Comparison of ENCODE assay signal across 13 mouse cellular contexts in the genomic region with DNA sequence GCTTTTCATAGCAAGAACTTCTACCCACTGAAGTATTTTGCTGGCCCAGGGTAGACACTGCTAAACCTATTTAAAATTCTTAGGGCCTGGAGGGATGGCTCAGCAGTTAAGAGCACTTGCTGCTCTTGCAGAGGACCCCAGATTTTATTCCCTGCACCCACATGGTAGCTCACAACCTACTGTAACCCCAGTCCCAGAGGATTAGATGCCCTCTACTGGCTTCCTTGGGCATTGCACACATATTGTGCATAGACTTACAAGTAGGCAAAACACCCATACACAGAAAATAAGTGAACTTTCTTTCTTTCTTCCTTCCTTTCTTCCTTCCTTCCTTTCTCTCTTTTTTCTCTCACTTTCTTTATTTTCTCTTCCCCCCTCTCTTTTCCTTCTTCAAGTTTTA. TPM values are rescaled to one million over a fixed set of nuclear protein-coding genes. Genes with fewer than 3 reads are reported as not detected.
DNase-seq lines count a peak whose midpoint lies in the region; ATAC-seq and TF ChIP-seq lines count a peak whose summit lies in the region.
"Had no signal": no experiment of that assay in that cellular context is flagged by ENCODE, and none has a peak within 500 bp of the region (broad histone marks: within the 10 kb centered on the region; RNA-seq: fewer than 3 reads in every experiment).

No protein-coding gene starts in this region.

- H3K4me1 ChIP-seq in liver, embryonic 14.5 days (replicated peaks; ENCODE audit: control insufficient read depth in 2 of 2, insufficient read depth in 2 of 2, low read length in 1 of 2), result peaks cover 0 to 2% of the 10 kb centered on the region in 2 experiments; a peak in 2 of 4 replicates
- no peaks in the 10 kb centered on the region for H3K4me1 ChIP-seq in liver, embryonic 11.5 days (replicated peaks; ENCODE audit: control insufficient read depth, insufficient read depth, low read length)
- H3K4me1 ChIP-seq in ES-Bruce4 (ENCODE audit: control insufficient read depth, insufficient read depth, low read length), result peaks cover 3% of the 10 kb centered on the region

- H3K4me2 ChIP-seq in liver, embryonic 14.5 days (ENCODE audit: low read depth), result no peak overlapping the region
- H3K4me2 ChIP-seq in liver, embryonic 11.5 days, result no peak overlapping the region

- peak; percentile 58 for TF ChIP-seq CTCF in liver, embryonic 14.5 days (IDR thresholded peaks at IDR 0.05; ENCODE audit: low read depth)
- peak; percentile 6 for TF ChIP-seq CTCF in ES-Bruce4 (IDR thresholded peaks at IDR 0.05; ENCODE audit: low read depth, low read length)

- DNase-seq in CD4-positive, CD25-positive, alpha-beta regulatory T cell, adult 2 months (ENCODE audit: low read depth, low spot score), result peak; percentile 35
- no peak for DNase-seq in liver, embryonic 14.5 days (ENCODE audit: low read depth in 3 of 3, low spot score in 3 of 3)
- DNase-seq in liver, embryonic 11.5 days (ENCODE audit: low spot score), result no peak
- no peak for DNase-seq in frontal cortex, postnatal 36 days (ENCODE audit: low spot score in 2 of 2)
- no peak for DNase-seq in ovary, postnatal 36 days (ENCODE audit: low spot score)
- DNase-seq: cerebellum, adult 2 months; forebrain, postnatal 0 days; heart, postnatal 4 days; kidney, postnatal 14 days; lung, postnatal 14 days had no signal

- no peak for ATAC-seq in CD4-positive, CD25-positive, alpha-beta regulatory T cell, adult 4 months
- ATAC-seq in liver, embryonic 14.5 days (ENCODE audit: insufficient read depth), result no peak
- no peak for ATAC-seq in liver, embryonic 11.5 days (replicated peaks; ENCODE audit: low FRiP score)
- 0 out of 2 replicates have a peak, but pooled peaks have one; percentile 54 for ATAC-seq in erythroid progenitor cell, adult 5-6 weeks (replicated peaks; ENCODE audit: low FRiP score, poor library complexity, severe bottlenecking)
- ATAC-seq: forebrain, postnatal 0 days had no signal

- no peak overlapping the region for H3K27ac ChIP-seq in liver, embryonic 14.5 days
- no peak overlapping the region for H3K27ac ChIP-seq in liver, embryonic 11.5 days (ENCODE audit: low read depth, low read length)
- no peak overlapping the region for H3K27ac ChIP-seq in ES-Bruce4 (ENCODE audit: insufficient read depth, low read length)

- no peak overlapping the region for H3K9ac ChIP-seq in liver, embryonic 14.5 days (replicated peaks)
- H3K9ac ChIP-seq in liver, embryonic 11.5 days (ENCODE audit: low read depth, low read length), result no peak overlapping the region
- no peak overlapping the region for H3K9ac ChIP-seq in ES-Bruce4 (ENCODE audit: low read depth, poor library complexity, severe bottlenecking)
- H3K9ac ChIP-seq: forebrain, postnatal 0 days had no signal

- H3K9me3 ChIP-seq in liver, embryonic 14.5 days (ENCODE audit: control insufficient read depth, low read length), result no peaks in the 10 kb centered on the region
- H3K9me3 ChIP-seq in liver, embryonic 11.5 days (ENCODE audit: control insufficient read depth, low read length), result no peaks in the 10 kb centered on the region
- no peaks in the 10 kb centered on the region for H3K9me3 ChIP-seq in ES-Bruce4 (replicated peaks; ENCODE audit: control insufficient read depth, insufficient read depth, low read length, poor library complexity, severe bottlenecking)

- no peaks in the 10 kb centered on the region for H3K27me3 ChIP-seq in liver, embryonic 14.5 days (ENCODE audit: control insufficient read depth, insufficient read depth, low read length)
- no peaks in the 10 kb centered on the region for H3K27me3 ChIP-seq in liver, embryonic 11.5 days (replicated peaks; ENCODE audit: control insufficient read depth, insufficient read depth, low read length)
- no peaks in the 10 kb centered on the region for H3K27me3 ChIP-seq in ES-Bruce4 (ENCODE audit: control insufficient read depth, insufficient read depth, low read length, poor library complexity, severe bottlenecking)

- no peak for TF ChIP-seq EP300 in liver, embryonic 14.5 days (IDR thresholded peaks at IDR 0.05; ENCODE audit: low read depth)
- TF ChIP-seq EP300 in ES-Bruce4 (IDR thresholded peaks at IDR 0.05; ENCODE audit: insufficient read depth, low read depth, low read length), result no peak

- no peak for TF ChIP-seq POLR2A in ES-Bruce4 (IDR thresholded peaks at IDR 0.05; ENCODE audit: insufficient read depth, low read length)

- no peak overlapping the region for H3K4me3 ChIP-seq in liver, embryonic 14.5 days (ENCODE audit: insufficient read depth in 1 of 2, low read depth in 2 of 2, low read length in 2 of 2)
- H3K4me3 ChIP-seq in liver, embryonic 11.5 days (ENCODE audit: low read depth, low read length), result no peak overlapping the region
- no peak overlapping the region for H3K4me3 ChIP-seq in ES-Bruce4 (ENCODE audit: low read depth, low read length)

- H3K36me3 ChIP-seq in liver, embryonic 14.5 days (replicated peaks; ENCODE audit: control insufficient read depth, insufficient read depth, low read depth), result no peaks in the 10 kb centered on the region
- H3K36me3 ChIP-seq in liver, embryonic 11.5 days (ENCODE audit: control insufficient read depth, insufficient read depth, low read length), result peaks cover 5% of the 10 kb centered on the region; the same call in 1 of the 2 replicates
- no peaks in the 10 kb centered on the region for H3K36me3 ChIP-seq in ES-Bruce4 (ENCODE audit: control insufficient read depth, insufficient read depth, low read length, poor library complexity, severe bottlenecking)

RNA-seq across cellular contexts. Expression of gene Trim47, which starts 9.2 kb away (rescaled TPM):
- polyA plus RNA-seq in CD4-positive, CD25-positive, alpha-beta regulatory T cell, adult 4 months (2017; shearing (Covaris generic)), result not detected
- polyA plus RNA-seq in liver, embryonic 14.5 days (2012; rRNA removed), result 1.8 and 2.0 TPM in 2 replicates
- polyA plus RNA-seq in liver, embryonic 14.5 days (2014; fragmentation: Nextera tagmentation; extraction: Ambion mirVana), result 2.2 and 3.2 TPM in 2 replicates
- polyA plus RNA-seq in liver, embryonic 11.5 days (2014; fragmentation: Nextera tagmentation; extraction: Ambion mirVana), result 6.3 and 6.6 TPM in 2 replicates
- 3.9 and 7.1 TPM in 2 replicates for polyA plus RNA-seq in ES-Bruce4 (2011; ENCODE audit: insufficient read depth, insufficient read length, low read depth, missing spikeins)
- total RNA-seq in erythroid progenitor cell, adult 5-6 weeks (2015; ENCODE audit: low replicate concordance), result 2.5 TPM in 1 of 2 replicates, not detected in the other
- 0.90 TPM in 1 of 2 replicates, not detected in the other for total RNA-seq in erythroid progenitor cell, adult 5-6 weeks (2017; ENCODE audit: low replicate concordance)

RNA-seq across cellular contexts. Expression of gene Trim65, which starts 13.1 kb away (rescaled TPM):
- 10 to 100 TPM; 14.4 to 17.9 TPM for polyA plus RNA-seq in CD4-positive, CD25-positive, alpha-beta regulatory T cell, adult 4 months (2017; shearing (Covaris generic))
- 1.4 and 1.5 TPM in 2 replicates for polyA plus RNA-seq in liver, embryonic 14.5 days (2012; rRNA removed)
- 0.83 and 0.97 TPM in 2 replicates for polyA plus RNA-seq in liver, embryonic 14.5 days (2014; fragmentation: Nextera tagmentation; extraction: Ambion mirVana)
- polyA plus RNA-seq in liver, embryonic 11.5 days (2014; fragmentation: Nextera tagmentation; extraction: Ambion mirVana), result 3.1 and 3.5 TPM in 2 replicates
- 0.78 and 1.2 TPM in 2 replicates for polyA plus RNA-seq in ES-Bruce4 (2011; ENCODE audit: insufficient read depth, insufficient read length, low read depth, missing spikeins)
- total RNA-seq in erythroid progenitor cell, adult 5-6 weeks (2015; ENCODE audit: low replicate concordance), result 4.0 and 4.6 TPM in 2 replicates
- total RNA-seq in erythroid progenitor cell, adult 5-6 weeks (2017; ENCODE audit: low replicate concordance), result 0.30 and 1.4 TPM in 2 replicates

RNA-seq across cellular contexts. Expression of gene Mrpl38, which starts 20.8 kb away (rescaled TPM):
- 10 to 100 TPM; 22.7 to 25.5 TPM for polyA plus RNA-seq in CD4-positive, CD25-positive, alpha-beta regulatory T cell, adult 4 months (2017; shearing (Covaris generic))
- polyA plus RNA-seq in liver, embryonic 14.5 days (2012; rRNA removed), result 17.5 and 24.8 TPM in 2 replicates
- polyA plus RNA-seq in liver, embryonic 14.5 days (2014; fragmentation: Nextera tagmentation; extraction: Ambion mirVana), result 39.5 and 49.2 TPM in 2 replicates
- 121 and 126 TPM in 2 replicates for polyA plus RNA-seq in liver, embryonic 11.5 days (2014; fragmentation: Nextera tagmentation; extraction: Ambion mirVana)
- polyA plus RNA-seq in ES-Bruce4 (2011; ENCODE audit: insufficient read depth, insufficient read length, low read depth, missing spikeins), result 69.3 and 71.6 TPM in 2 replicates
- total RNA-seq in erythroid progenitor cell, adult 5-6 weeks (2015; ENCODE audit: low replicate concordance), result 9.2 and 16.9 TPM in 2 replicates
- 5.3 and 8.5 TPM in 2 replicates for total RNA-seq in erythroid progenitor cell, adult 5-6 weeks (2017; ENCODE audit: low replicate concordance)

RNA-seq across cellular contexts. Expression of gene Wbp2, which starts 31.0 kb away (rescaled TPM):
- polyA plus RNA-seq in CD4-positive, CD25-positive, alpha-beta regulatory T cell, adult 4 months (2017; shearing (Covaris generic)), result 100 to 1,000 TPM; 133 to 265 TPM
- 46.2 and 57.4 TPM in 2 replicates for polyA plus RNA-seq in liver, embryonic 14.5 days (2012; rRNA removed)
- polyA plus RNA-seq in liver, embryonic 14.5 days (2014; fragmentation: Nextera tagmentation; extraction: Ambion mirVana), result 74.5 and 87.6 TPM in 2 replicates
- polyA plus RNA-seq in liver, embryonic 11.5 days (2014; fragmentation: Nextera tagmentation; extraction: Ambion mirVana), result 98.8 and 105 TPM in 2 replicates
- 179 and 198 TPM in 2 replicates for polyA plus RNA-seq in ES-Bruce4 (2011; ENCODE audit: insufficient read depth, insufficient read length, low read depth, missing spikeins)
- 114 and 127 TPM in 2 replicates for total RNA-seq in erythroid progenitor cell, adult 5-6 weeks (2015; ENCODE audit: low replicate concordance)
- 43.8 and 56.9 TPM in 2 replicates for total RNA-seq in erythroid progenitor cell, adult 5-6 weeks (2017; ENCODE audit: low replicate concordance)

RNA-seq across cellular contexts. Expression of gene Unc13d, which starts 40.1 kb away (rescaled TPM):
- 100 to 1,000 TPM in 1 of 2 experiments, 10 to 100 TPM in 1; 73.8 to 138 TPM for polyA plus RNA-seq in CD4-positive, CD25-positive, alpha-beta regulatory T cell, adult 4 months (2017; shearing (Covaris generic))
- 18.7 and 19.6 TPM in 2 replicates for polyA plus RNA-seq in liver, embryonic 14.5 days (2012; rRNA removed)
- polyA plus RNA-seq in liver, embryonic 14.5 days (2014; fragmentation: Nextera tagmentation; extraction: Ambion mirVana), result 14.9 and 16.8 TPM in 2 replicates
- polyA plus RNA-seq in liver, embryonic 11.5 days (2014; fragmentation: Nextera tagmentation; extraction: Ambion mirVana), result 44.8 and 45.3 TPM in 2 replicates
- polyA plus RNA-seq in ES-Bruce4 (2011; ENCODE audit: insufficient read depth, insufficient read length, low read depth, missing spikeins), result 4.7 and 5.7 TPM in 2 replicates
- total RNA-seq in erythroid progenitor cell, adult 5-6 weeks (2015; ENCODE audit: low replicate concordance), result 2.5 and 6.5 TPM in 2 replicates
- 1.9 and 2.1 TPM in 2 replicates for total RNA-seq in erythroid progenitor cell, adult 5-6 weeks (2017; ENCODE audit: low replicate concordance)
